Mouse (Mus musculus) mature B cell (primary cell): ENCODE results near the gene Csn1s1.

Experiments used
- in situ Hi-C: fragments of 300-500 bp; cut with MboI; formaldehyde crosslinking; loops from 2 replicates; pipeline ENCODE4 v1.14.3; 2019

The Csn1s1 gene

GRCm38 (mm10) chr5:87665908-87666307 is at the start of gene Csn1s1:
Gene Csn1s1, plus strand, starts transcription at chr5:87666208.
- in situ Hi-C loops: no loop called here

GRCm38 (mm10) chr5:87622681-87623080 is 43.3 kb upstream of the Csn1s1 start:
- in situ Hi-C loops: no loop called here

GRCm38 (mm10) chr5:87642787-87643186 is 23.2 kb upstream of the Csn1s1 start:
- in situ Hi-C loops: no loop called here

- in situ Hi-C loops: no loop called here
These were observed 33.5 kb downstream of the Csn1s1 start, which contains the start of gene Csn2 for GRCm38 (mm10) chr5:87699530-87699929. Gene Csn2, minus strand, starts transcription at chr5:87699630.

- in situ Hi-C loops: no loop called here
These were observed 39.9 kb downstream of the Csn1s1 start for GRCm38 (mm10) chr5:87705891-87706290.
